Mouse (Mus musculus) adrenal gland, postnatal 36 days (tissue): Measurements from ENCODE around the gene Igfbp2. TPM values are rescaled to one million over a fixed set of nuclear protein-coding genes. Genes with fewer than 3 reads are reported as not detected.
A peak's percentile ranks its signal among the peaks of the same experiment; 100 is the strongest.

Experiments
- DNase-seq, 2 experiments: peaks; one replicate each; pipeline ENCODE4 v3.0.0; 2021; ENCODE audit warnings: mixed read lengths in 1 of 2
- total RNA-seq, 2 experiments: library from RNA; stranded (reverse); gene quantifications; 2 replicates each; pipeline ENCODE4 v1.2.3; 2021

Igfbp2 gene
- total RNA-seq, 2 experiments from 2014 or later, result 1.8 to 2.0 TPM

DNA sequence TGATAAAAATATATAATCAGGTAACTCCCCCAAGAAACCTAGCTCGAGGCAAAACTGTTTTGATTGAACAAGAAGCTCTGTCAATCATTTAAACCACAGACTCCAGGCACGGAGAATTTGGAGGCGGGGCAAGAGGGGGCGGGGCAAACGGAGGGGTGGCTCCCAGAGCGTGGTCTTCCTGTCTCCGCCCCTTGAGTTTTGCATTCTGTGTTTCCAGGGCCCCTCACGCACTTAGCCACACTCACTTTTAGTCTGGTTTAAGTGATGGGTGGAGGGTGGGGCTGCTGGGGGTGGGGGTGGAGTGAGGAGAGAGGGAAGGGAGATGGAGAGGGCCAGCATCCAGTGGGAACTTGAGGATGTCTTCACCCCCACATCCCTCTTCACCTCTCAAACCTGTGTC lies 48.2 kb downstream of the Igfbp2 start:
- peak; percentile 38 to 78 for DNase-seq

DNA sequence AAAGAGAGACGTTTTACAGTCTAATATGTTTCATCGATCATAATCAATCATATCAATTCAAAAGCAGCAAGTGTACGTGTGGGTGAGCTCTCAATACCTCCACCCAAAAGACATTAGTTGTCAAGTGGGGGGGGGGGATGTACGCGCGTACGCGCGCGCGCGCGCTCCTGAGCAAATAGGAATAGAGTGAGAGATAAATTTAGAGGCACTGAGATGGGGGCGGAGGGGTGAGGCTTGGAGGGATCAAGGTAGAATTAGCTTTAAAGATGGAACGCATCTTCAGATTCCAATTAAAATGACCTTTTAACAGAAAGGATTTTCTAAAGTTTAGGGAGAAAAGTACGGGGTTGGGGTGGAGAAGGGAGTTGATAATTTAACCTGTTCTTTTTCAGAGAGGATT lies 48.8 kb downstream of the Igfbp2 start:
- DNase-seq, result no peak

DNA sequence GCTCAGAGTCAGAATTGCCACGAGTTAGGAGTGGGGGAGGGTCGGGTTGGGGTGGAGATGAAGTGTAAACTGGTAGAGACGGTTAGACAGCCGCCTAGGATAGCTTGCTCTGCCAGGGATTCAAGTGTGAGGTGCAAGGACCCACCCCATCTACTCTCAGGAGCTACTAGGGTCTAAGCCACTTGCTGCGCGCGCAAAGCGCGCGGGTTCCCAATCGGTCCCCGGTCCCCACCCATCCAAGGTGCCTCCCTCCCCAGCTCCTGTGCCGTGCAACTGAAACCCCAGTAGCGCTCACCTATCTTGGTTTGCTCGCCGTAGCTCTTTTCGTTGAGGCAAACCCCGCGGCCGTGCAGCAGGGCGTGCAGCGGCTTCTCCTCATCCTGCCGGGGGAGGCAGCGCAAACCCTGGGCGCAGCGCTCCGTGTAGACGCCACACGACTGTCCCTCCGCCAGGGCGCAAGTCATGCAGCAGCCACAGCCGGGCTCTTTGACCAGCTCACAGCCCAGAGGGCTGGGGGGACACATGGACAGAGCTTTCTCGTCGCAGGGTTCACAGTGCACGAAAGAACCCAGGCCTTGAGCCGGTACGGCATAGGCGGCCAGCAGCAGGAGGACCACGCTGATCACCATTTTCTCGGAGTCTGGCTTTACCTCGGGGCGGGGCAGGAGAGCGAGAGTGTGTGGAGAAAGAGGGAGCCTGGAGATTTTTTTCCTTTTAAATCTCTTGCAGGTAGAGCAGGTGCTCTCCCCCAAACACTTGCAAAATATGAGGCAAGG lies 49.4 kb downstream of the Igfbp2 start:
- DNase-seq, result peak; percentile 55 to 64

DNA sequence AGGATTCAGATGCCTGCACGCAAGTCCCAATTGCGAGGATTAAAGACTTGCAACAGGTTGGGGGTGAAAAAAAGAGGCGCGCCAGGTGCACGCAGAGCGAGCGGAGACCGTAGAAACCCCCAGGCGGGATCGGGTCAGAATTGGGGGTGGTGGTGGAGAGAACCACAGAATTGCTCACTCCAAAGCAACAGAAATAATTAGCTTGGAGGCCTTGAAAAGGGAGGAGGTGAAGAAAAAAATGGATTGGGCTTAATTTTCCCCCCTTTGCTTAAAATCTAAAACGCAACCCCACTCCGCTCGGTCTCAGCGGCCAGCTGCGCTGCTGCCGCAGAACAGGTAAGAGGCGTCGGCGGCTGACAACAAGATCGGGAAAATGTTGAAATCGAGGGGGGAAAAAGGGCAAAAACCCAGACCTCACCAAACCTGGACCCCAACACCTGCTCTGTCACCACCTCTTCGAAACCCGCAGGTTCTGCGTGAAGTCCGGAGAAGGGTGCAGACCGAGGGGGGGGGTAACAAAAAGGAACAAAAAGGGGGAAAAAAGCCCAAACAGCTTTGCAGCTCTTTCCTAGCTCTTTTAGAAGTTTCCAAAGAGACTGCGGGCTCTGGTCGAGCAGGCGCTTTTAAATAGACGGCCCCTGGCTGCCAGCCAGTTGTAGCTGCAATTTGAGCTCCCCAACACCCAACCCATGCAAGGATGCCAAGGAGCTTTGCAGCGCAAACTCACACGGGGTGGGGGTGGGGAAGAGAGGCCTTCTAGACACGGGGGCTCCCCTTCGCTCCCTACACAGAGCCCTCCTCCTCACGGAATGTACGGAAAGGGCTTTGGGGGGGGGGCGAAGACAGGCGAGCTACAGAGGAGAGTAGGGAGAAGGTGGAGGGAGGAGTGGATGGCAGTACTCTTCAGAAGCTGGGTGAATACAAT lies 50.2 kb downstream of the Igfbp2 start, which contains the start of gene Igfbp5:
Gene Igfbp5 (minus strand): TSS at position 598 of the 925 bp plus-strand sequence.
- peak; percentile 80 to 88 for DNase-seq

DNA sequence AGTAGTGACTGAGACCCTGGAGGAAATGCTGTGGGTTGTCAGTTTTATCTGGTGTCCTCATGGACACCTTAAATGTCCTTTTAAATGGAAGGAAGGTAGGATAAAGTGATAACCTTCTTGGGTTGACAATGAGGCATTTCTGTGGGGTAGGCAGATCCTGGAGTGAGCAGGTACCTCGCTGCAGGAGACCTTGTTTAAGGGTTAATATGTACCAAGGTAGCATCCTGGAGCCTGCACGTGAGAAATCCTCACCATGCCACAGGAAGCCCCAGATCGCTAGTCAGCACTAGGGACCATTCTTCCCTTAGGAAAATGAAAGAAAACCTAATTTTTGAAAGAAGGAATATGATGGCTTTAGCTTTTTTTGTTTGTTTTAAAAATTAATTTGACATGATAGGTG lies 51.4 kb downstream of the Igfbp2 start:
- no peak for DNase-seq

DNA sequence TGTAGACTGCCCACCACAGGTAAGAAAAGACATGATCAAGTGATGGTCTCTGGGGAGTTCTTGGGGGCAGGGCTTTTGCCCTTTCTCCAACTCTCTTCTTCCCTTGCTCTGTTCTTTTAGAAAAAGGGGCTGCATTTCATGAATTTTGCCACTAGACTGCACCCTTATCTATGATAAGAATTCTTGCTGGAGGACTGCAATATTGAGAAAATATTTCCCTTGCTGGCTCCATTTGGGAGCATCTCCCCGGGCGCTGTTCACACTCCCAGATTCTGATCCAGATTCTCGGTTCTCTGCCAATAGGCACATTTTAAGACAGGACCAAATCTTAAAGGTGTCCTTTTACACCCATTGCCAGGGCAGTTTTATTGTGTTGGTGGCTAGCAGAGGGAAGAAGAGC lies 51.8 kb downstream of the Igfbp2 start:
- no peak for DNase-seq

DNA sequence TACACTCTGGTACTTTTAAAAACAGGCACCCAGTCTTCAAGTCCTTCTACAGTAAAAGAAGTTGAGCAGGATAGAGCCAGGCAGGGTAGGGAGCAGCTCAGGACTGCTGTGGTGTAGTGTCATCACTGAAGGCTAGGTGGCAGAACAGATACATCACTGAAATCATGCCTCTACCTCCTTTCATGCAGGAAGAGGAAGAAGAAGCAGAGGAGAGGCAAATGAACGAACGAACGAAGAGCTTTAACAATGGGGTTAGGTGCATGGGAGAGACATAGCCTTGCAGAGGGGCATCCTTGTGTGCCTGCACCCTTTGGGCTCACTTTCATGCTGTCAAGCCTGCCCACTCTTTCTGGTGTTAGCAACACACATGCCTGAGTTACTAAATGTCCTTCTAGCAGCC lies 53.6 kb downstream of the Igfbp2 start:
- DNase-seq, result peak; percentile 27 to 43

DNA sequence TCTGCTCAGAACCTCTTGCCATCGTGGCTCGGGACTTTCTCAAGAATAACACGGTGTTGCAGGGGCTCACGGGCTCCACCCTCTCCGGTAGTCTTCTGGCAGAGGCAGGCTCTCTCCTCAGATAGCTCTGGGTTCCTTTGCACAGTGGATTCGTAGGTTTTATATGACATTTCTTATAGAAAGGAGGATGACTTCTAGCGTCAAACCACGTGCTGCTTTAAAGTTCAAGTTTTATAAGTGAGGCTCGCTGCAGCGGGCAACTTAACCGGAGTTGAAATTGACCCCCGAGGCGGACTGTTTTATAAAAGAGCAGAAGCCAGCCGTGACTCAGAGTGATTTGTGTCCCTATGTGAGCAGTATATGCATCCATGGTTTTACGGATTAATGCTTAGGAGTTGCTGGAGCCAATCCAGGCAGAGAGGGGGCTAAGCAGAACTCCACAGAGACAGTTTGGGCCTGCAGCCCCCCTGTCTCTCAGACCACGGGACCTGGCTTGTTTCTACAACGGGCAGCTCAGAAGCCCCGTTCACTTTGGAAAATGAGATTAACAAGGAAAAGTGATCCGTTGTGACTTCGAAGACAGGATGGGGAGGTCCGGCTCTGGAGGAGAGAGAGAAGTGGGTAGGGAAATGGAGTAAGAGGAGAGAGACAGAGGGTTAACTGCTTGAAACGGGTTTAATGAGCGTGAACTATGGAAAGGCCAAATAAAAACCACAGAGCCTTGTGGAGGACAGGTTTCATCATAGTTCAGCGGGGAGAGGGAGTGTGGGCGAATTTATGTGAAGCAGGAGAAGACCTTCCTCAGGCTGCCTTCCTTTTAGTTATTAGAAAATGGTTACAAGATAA lies 54.4 kb downstream of the Igfbp2 start:
- DNase-seq, result no peak

DNA sequence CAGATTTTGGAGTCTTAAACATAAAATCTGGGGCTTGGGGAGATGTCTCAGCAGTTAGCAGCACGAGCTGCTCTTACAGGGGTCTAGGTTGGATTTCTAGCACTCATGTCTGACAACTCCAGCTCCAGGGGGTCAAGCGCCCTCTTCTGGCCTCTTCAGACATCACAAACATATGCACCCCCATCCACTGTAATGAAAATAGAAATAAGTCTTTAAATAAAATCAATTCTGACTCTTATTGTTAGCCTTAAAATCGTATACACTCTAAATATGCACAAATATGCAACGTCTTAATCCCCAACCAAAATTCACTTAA lies 55.0 kb downstream of the Igfbp2 start:
- no peak for DNase-seq

DNA sequence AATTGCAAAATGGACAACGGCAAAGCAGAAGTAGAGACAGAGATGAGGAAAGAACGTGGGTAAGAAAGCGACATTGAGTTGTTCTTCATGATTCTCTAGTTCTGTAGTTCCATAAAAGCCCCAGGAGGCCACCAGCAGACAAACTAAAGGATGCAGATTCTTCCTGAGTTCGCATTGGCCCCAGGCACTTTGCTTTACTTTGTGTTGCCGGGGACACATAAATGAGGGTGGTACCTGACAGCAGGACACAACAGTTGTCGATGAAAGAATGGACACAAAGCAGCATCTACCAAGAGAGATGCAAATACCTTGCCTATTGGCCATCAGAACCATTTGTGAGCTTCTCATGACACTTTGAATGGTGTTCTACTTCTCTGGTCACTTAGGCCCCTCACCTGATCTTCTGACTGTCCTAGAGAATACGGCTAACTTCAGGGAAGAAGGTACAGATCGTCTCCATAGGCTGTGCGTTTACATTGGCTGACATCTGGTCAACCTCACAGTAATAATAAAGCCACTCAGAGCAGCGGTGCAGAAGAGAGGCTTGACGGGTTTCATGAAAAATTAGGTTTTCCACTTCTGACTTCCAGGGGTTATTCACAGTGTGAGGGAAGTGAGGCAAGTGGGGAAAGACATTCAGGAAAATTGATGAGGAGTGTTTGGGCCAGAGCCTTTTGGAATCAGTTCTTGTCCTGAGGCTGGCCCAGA lies 61.0 kb downstream of the Igfbp2 start:
- DNase-seq, result no peak

DNA sequence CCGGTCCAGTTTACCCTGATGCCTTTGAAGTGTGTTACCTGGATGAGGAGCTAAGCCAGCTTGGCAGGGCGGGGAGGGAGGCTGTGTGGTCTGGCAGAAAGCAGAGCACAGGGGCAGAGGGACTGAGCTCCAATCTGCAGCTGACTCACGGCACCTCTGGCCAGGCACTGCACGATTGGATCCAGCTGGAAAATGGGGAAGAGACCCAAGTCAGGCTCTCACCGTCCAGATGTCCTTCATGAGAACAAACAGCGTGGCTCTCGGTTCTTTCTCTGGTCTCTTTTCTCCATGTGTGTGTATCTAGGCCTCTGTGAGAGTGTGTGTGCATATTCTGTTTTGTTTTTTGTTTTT lies 61.5 kb downstream of the Igfbp2 start:
- no peak for DNase-seq

DNA sequence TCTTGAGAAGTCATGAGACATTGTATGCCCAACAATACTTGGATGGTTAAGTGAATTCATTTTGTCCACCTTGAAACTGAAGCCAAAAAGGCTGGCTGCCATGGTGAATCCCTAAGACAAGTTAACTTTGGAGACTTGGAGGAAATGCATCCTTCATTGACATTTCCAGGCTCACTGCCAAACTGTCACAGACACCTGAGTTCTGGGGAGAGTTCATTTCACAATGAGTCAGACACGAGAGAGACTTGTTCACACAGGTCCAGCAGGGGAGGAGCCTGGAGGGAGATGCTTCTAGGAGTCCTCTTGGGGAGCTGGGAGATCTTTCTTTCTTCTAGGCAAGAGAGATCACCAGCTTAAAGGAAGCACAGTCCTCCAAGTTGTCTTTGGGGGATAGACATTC lies 63.6 kb downstream of the Igfbp2 start:
- DNase-seq, result no peak

DNA sequence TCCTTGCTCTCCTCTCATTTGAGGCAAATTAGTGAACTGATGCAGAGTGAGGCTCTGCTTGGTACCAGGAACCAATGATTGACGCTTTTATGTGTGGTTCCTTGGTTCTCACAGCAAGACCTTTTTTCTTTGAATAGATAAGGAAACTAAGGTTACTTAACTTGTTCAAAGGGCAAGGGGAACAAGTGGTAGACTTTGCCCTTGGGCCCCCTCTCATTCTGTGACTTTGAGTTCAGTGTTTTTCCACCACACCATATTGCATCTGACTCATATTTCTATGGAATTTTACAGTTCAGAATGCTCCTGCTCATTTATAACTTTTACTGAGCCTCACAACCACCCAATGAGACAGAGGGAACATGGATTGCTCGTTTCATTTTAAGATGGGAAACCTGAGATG lies 71.5 kb downstream of the Igfbp2 start:
- no peak for DNase-seq

Other genes with a start within 250 kb of the Igfbp2 start
- 10 to 100 TPM; 44.8 to 47.0 TPM for gene Smarcal1, start 241.3 kb upstream of the Igfbp2 start, total RNA-seq
- gene Ankar, start 123.9 kb upstream of the Igfbp2 start, total RNA-seq, result not detected
- gene Rpl37a, start 113.2 kb upstream of the Igfbp2 start, total RNA-seq, result 1,000 to 10,000 TPM in 1 of 2 experiments, 100 to 1,000 TPM in 1; 972 to 1,009 TPM
- 100 to 1,000 TPM in 1 of 2 experiments, 10 to 100 TPM in 1; 56.7 to 109 TPM for gene Igfbp5, start 50.4 kb downstream of the Igfbp2 start, total RNA-seq
- not detected for gene Tnp1, start 191.4 kb downstream of the Igfbp2 start, total RNA-seq